Mouse (Mus musculus): ENCODE results near the gene Lamc1. TPM values are rescaled to one million over a fixed set of nuclear protein-coding genes. Genes with fewer than 3 reads are reported as not detected.

Gene Lamc1
- total RNA-seq, 2 experiments from 2014 or later = 5.1 to 5.2 TPM

GRCm38 (mm10) chr1:153333296-153334121, 923 bp upstream of the Lamc1 start:
- ATAC-seq (replicated peaks; ENCODE audit: poor library complexity, severe bottlenecking) = peak; percentile 22

GRCm38 (mm10) chr1:153331796-153332443, 666 bp downstream of the Lamc1 start:
- ATAC-seq (replicated peaks; ENCODE audit: poor library complexity, severe bottlenecking) = peak; percentile 43

GRCm38 (mm10) chr1:153331206-153331605, 1.4 kb downstream of the Lamc1 start:
- no peak for ATAC-seq (replicated peaks; ENCODE audit: poor library complexity, severe bottlenecking)

- ATAC-seq (replicated peaks; ENCODE audit: poor library complexity, severe bottlenecking) = no peak
These were observed 3.3 kb downstream of the Lamc1 start for GRCm38 (mm10) chr1:153329306-153329705.

- ATAC-seq (replicated peaks; ENCODE audit: poor library complexity, severe bottlenecking) = no peak
These were observed 5.5 kb downstream of the Lamc1 start for GRCm38 (mm10) chr1:153327063-153327462.

- no peak for ATAC-seq (replicated peaks; ENCODE audit: poor library complexity, severe bottlenecking)
These were observed 6.4 kb downstream of the Lamc1 start for GRCm38 (mm10) chr1:153326226-153326625.

GRCm38 (mm10) chr1:153321404-153321803, 11.2 kb downstream of the Lamc1 start:
- ATAC-seq (replicated peaks; ENCODE audit: poor library complexity, severe bottlenecking) = no peak

- no peak for ATAC-seq (replicated peaks; ENCODE audit: poor library complexity, severe bottlenecking)
These were observed 11.9 kb downstream of the Lamc1 start for GRCm38 (mm10) chr1:153320554-153321147.

GRCm38 (mm10) chr1:153320121-153320520, 12.5 kb downstream of the Lamc1 start:
- ATAC-seq (replicated peaks; ENCODE audit: poor library complexity, severe bottlenecking) = no peak

GRCm38 (mm10) chr1:153318741-153319140, 13.8 kb downstream of the Lamc1 start:
- no peak for ATAC-seq (replicated peaks; ENCODE audit: poor library complexity, severe bottlenecking)

GRCm38 (mm10) chr1:153318287-153318686, 14.3 kb downstream of the Lamc1 start:
- ATAC-seq (replicated peaks; ENCODE audit: poor library complexity, severe bottlenecking) = no peak

GRCm38 (mm10) chr1:153317486-153318260, 14.9 kb downstream of the Lamc1 start:
- ATAC-seq (replicated peaks; ENCODE audit: poor library complexity, severe bottlenecking) = no peak

GRCm38 (mm10) chr1:153316956-153317355, 15.6 kb downstream of the Lamc1 start:
- ATAC-seq (replicated peaks; ENCODE audit: poor library complexity, severe bottlenecking) = no peak

- no peak for ATAC-seq (replicated peaks; ENCODE audit: poor library complexity, severe bottlenecking)
These were observed 16.3 kb downstream of the Lamc1 start for GRCm38 (mm10) chr1:153316286-153316685.

GRCm38 (mm10) chr1:153315121-153315520, 17.5 kb downstream of the Lamc1 start:
- ATAC-seq (replicated peaks; ENCODE audit: poor library complexity, severe bottlenecking) = no peak

- no peak for ATAC-seq (replicated peaks; ENCODE audit: poor library complexity, severe bottlenecking)
These were observed 19.6 kb downstream of the Lamc1 start for GRCm38 (mm10) chr1:153312992-153313391.

GRCm38 (mm10) chr1:153310190-153310589, 22.4 kb downstream of the Lamc1 start:
- ATAC-seq (replicated peaks; ENCODE audit: poor library complexity, severe bottlenecking) = no peak

- ATAC-seq (replicated peaks; ENCODE audit: poor library complexity, severe bottlenecking) = no peak
These were observed 23.3 kb downstream of the Lamc1 start for GRCm38 (mm10) chr1:153309310-153309709.

- no peak; the same call in 1 of the 2 replicates for ATAC-seq (replicated peaks; ENCODE audit: poor library complexity, severe bottlenecking)
These were observed 23.7 kb downstream of the Lamc1 start for GRCm38 (mm10) chr1:153308915-153309296.

- no peak for ATAC-seq (replicated peaks; ENCODE audit: poor library complexity, severe bottlenecking)
These were observed 24.2 kb downstream of the Lamc1 start for GRCm38 (mm10) chr1:153308179-153308914.
